Mouse (Mus musculus) heart, embryonic 14.5 days (tissue): ENCODE results near the gene Ccdc138. TPM values are rescaled to one million over a fixed set of nuclear protein-coding genes. Genes with fewer than 3 reads are reported as not detected.

Experiments
- ATAC-seq: fragments of 200-750 bp; cut with Nextera tagmentation; 2 replicates; pipeline ENCODE4 v1.8.0; 2017; ENCODE audit warnings: low read depth, moderate TSS enrichment; ENCODE audit not compliant: insufficient number of reproducible peaks, insufficient read depth, low FRiP score
- H3K27ac ChIP-seq, 2 experiments: fragments of 200-500 bp in 1 of 2; fragments of 300-500 bp in 1 of 2; sonication (generic) in 1 of 2; replicated peaks in 1 of 2; 2 replicates each; pipeline ENCODE4 v1.5.1; 2012 to 2014; ENCODE audit warnings: low read depth in 2 of 2, low read length in 2 of 2, control low read depth in 1 of 2, mild to moderate bottlenecking in 1 of 2, mixed read lengths in 1 of 2; ENCODE audit not compliant: control insufficient read depth in 1 of 2, insufficient read depth in 1 of 2
- H3K27me3 ChIP-seq: fragments of 300-500 bp; sonication (generic); 2 replicates; pipeline ENCODE4 v1.6.1; 2014; ENCODE audit warnings: mild to moderate bottlenecking, low read length, control low read depth; ENCODE audit not compliant: control insufficient read depth, insufficient read depth
- H3K36me3 ChIP-seq: fragments of 300-500 bp; sonication (generic); 2 replicates; pipeline ENCODE4 v1.6.1; 2014; ENCODE audit warnings: mild to moderate bottlenecking, control low read depth, low read length, mixed read lengths; ENCODE audit not compliant: control insufficient read depth, insufficient read depth
- H3K4me1 ChIP-seq, 2 experiments: fragments of 200-500 bp in 1 of 2; fragments of 300-500 bp in 1 of 2; sonication (generic) in 1 of 2; 2 replicates each; pipeline ENCODE4 v1.6.1; 2012 to 2014; ENCODE audit warnings: low read length in 2 of 2, control low read depth in 1 of 2, mixed read lengths in 1 of 2; ENCODE audit not compliant: control insufficient read depth in 2 of 2, insufficient read depth in 2 of 2
- H3K4me2 ChIP-seq: fragments of 300-500 bp; sonication (generic); 2 replicates; pipeline ENCODE4 v1.6.1; 2014; ENCODE audit warnings: mild to moderate bottlenecking, low read length
- H3K4me3 ChIP-seq, 2 experiments: fragments of 200-500 bp in 1 of 2; fragments of 300-500 bp in 1 of 2; sonication (generic) in 1 of 2; 2 replicates each; pipeline ENCODE4 v1.5.1; 2012 to 2014; ENCODE audit warnings: low read length in 2 of 2, mild to moderate bottlenecking in 2 of 2, control low read depth in 1 of 2, low read depth in 1 of 2, moderate library complexity in 1 of 2; ENCODE audit not compliant: control insufficient read depth in 1 of 2, insufficient read depth in 1 of 2
- H3K9ac ChIP-seq: fragments of 300-500 bp; sonication (generic); 2 replicates; pipeline ENCODE4 v1.6.1; 2014; ENCODE audit warnings: mild to moderate bottlenecking, low read length
- H3K9me3 ChIP-seq: fragments of 300-500 bp; sonication (generic); 2 replicates; pipeline ENCODE4 v1.6.1; 2016; ENCODE audit warnings: low read length, control low read depth; ENCODE audit not compliant: control insufficient read depth
- WGBS: fragments of 180-500 bp; shearing (Covaris S2); extraction: QIAGEN DNeasy Blood & Tissue Kit; methylation state at CpG from one replicate; pipeline ENCODE4 v1.1.7; 2014; 5-methylcytosine and 5-hydroxymethylcytosine counted together
- polyA plus RNA-seq: library from polyadenylated mRNA; unstranded; fragments of >200 nt; fragmentation: Nextera tagmentation; extraction: Ambion mirVana; gene quantifications from 2 replicates; pipeline ENCODE4 v1.2.1, GENCODE M21; 2014

Gene Ccdc138
- 6.6 and 6.7 TPM in 2 replicates for polyA plus RNA-seq

GRCm38 (mm10) chr10:58497320-58498284, at the start of gene Ccdc138:
Gene Ccdc138, plus strand, starts transcription at chr10:58497948.
- Histone ChIP-seq H3K4me2 (peak within 1 kb of the TSS; percentile 82), H3K27ac (peak within 1 kb of the TSS; percentile 89 to 90), H3K4me3 (peak within 1 kb of the TSS; percentile 78 to 95), H3K27me3 (no peaks in the 10 kb centered on the region), H3K4me1 (peaks cover 0 to 9% of the 10 kb centered on the region in 2 experiments; a peak in 3 of 4 replicates), H3K36me3 (peaks cover 34% of the 10 kb centered on the region), H3K9ac (peak within 1 kb of the TSS; percentile 76), H3K9me3 (no peaks in the 10 kb centered on the region)
- peak; percentile 98 for ATAC-seq
- 1% methylated on average over 50 of the region's 50 CpGs for WGBS

- H3K27ac ChIP-seq = no peak overlapping the region
- no peaks in the 10 kb centered on the region for H3K9me3 ChIP-seq
- ATAC-seq = no peak
- H3K4me3 ChIP-seq = no peak overlapping the region
- H3K4me1 ChIP-seq = peaks cover 0 to 6% of the 10 kb centered on the region in 2 experiments; a peak in 1 of 4 replicates
- no peaks in the 10 kb centered on the region for H3K27me3 ChIP-seq
- H3K9ac ChIP-seq = no peak overlapping the region
- H3K36me3 ChIP-seq = peaks cover 40% of the 10 kb centered on the region
- no peak overlapping the region for H3K4me2 ChIP-seq
These were observed 46.2 kb upstream of the Ccdc138 start for GRCm38 (mm10) chr10:58451575-58451974.

- H3K4me2 ChIP-seq = no peak overlapping the region
These were observed 45.6 kb upstream of the Ccdc138 start for GRCm38 (mm10) chr10:58452185-58452584.

GRCm38 (mm10) chr10:58459896-58460295, 37.9 kb upstream of the Ccdc138 start:
- Histone ChIP-seq H3K9me3 (no peaks in the 10 kb centered on the region), H3K27ac (no peak overlapping the region), H3K27me3 (no peaks in the 10 kb centered on the region), H3K4me1 (peaks cover 0 to 3% of the 10 kb centered on the region in 2 experiments; a peak in 1 of 4 replicates), H3K9ac (no peak overlapping the region), H3K36me3 (peaks cover 93% of the 10 kb centered on the region), H3K4me2 (no peak overlapping the region), H3K4me3 (no peak overlapping the region)
- no peak for ATAC-seq
- WGBS = 95% methylated on average over 1 of the region's 1 CpGs

More at GRCm38 (mm10) chr10:58452185-58452584, 45.6 kb upstream of the Ccdc138 start:
- Histone ChIP-seq H3K4me3 (no peak overlapping the region), H3K4me1 (peaks cover 0 to 6% of the 10 kb centered on the region in 2 experiments; a peak in 1 of 4 replicates), H3K36me3 (peaks cover 46% of the 10 kb centered on the region), H3K9me3 (no peaks in the 10 kb centered on the region), H3K27ac (no peak overlapping the region), H3K9ac (no peak overlapping the region), H3K27me3 (no peaks in the 10 kb centered on the region)
- 54% methylated on average over 1 of the region's 1 CpGs for WGBS
- no peak for ATAC-seq

GRCm38 (mm10) chr10:58477086-58477755, 20.5 kb upstream of the Ccdc138 start:
- 90% methylated on average over 5 of the region's 5 CpGs for WGBS
- ATAC-seq = no peak

GRCm38 (mm10) chr10:58478071-58478578, 19.6 kb upstream of the Ccdc138 start:
- H3K9me3 ChIP-seq = no peaks in the 10 kb centered on the region
- H3K4me3 ChIP-seq = no peak overlapping the region
- no peaks in the 10 kb centered on the region for H3K4me1 ChIP-seq
- no peak overlapping the region for H3K27ac ChIP-seq
- no peak for ATAC-seq
- WGBS = 89% methylated on average over 2 of the region's 2 CpGs
- H3K4me2 ChIP-seq = no peak overlapping the region
- peaks cover 88% of the 10 kb centered on the region for H3K36me3 ChIP-seq
- H3K27me3 ChIP-seq = no peaks in the 10 kb centered on the region
- H3K9ac ChIP-seq = no peak overlapping the region

More at GRCm38 (mm10) chr10:58477086-58477755, 20.5 kb upstream of the Ccdc138 start:
- H3K9me3 ChIP-seq = no peaks in the 10 kb centered on the region
- H3K27ac ChIP-seq = no peak overlapping the region
- no peak overlapping the region for H3K4me2 ChIP-seq
- no peaks in the 10 kb centered on the region for H3K4me1 ChIP-seq
- no peaks in the 10 kb centered on the region for H3K27me3 ChIP-seq
- H3K9ac ChIP-seq = no peak overlapping the region
- peaks cover 87% of the 10 kb centered on the region for H3K36me3 ChIP-seq
- H3K4me3 ChIP-seq = no peak overlapping the region

- 94% methylated on average over 4 of the region's 4 CpGs for WGBS
- peaks cover 90% of the 10 kb centered on the region for H3K36me3 ChIP-seq
These were observed 17.7 kb upstream of the Ccdc138 start for GRCm38 (mm10) chr10:58479954-58480490.

More at GRCm38 (mm10) chr10:58479954-58480490, 17.7 kb upstream of the Ccdc138 start:
- Histone ChIP-seq H3K9me3 (no peaks in the 10 kb centered on the region), H3K4me3 (no peak overlapping the region), H3K27ac (no peak overlapping the region), H3K9ac (no peak overlapping the region), H3K4me1 (no peaks in the 10 kb centered on the region), H3K27me3 (no peaks in the 10 kb centered on the region), H3K4me2 (no peak overlapping the region)
- ATAC-seq = no peak
